Mouse (Mus musculus): ENCODE data around the gene Ncaph2.

DNA sequence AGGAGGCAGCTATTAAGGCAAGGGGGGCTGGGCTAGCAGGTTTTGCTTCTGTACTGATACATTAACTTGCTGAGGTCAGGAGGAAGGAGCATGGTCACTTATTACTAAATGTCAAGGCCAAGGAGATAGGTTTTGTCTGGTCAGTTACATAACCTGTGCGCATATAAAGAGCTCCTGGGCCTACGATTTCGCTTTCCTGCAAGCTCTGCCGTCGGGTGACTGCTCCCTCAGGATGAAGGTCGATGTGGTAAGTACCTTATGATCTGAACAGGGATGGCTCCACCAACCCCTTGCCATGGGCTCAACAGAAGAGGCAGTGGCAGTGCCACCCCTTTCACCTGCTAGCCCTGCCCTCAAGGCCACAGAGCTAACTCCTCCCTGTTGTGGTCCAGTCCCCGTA is 21.2 kb upstream of the Ncaph2 start, which contains the start of gene Miox:
- TF ChIP-seq POLR2A (IDR thresholded peaks at IDR 0.05; ENCODE audit: insufficient read depth, low read depth, low read length) (no peak), CTCF (IDR thresholded peaks at IDR 0.05; ENCODE audit: insufficient read depth, low read depth, low read length) (no peak)

Measured in olfactory bulb, adult 2 months (tissue).